Comparison of ENCODE assay signal across 34 mouse cellular contexts in genomic region chr11:42900024-42900423, GRCm38 (mm10).
"Had no signal": no experiment of that assay in that cellular context is flagged by ENCODE, and none has a peak within 500 bp of the region (broad histone marks: within the 10 kb centered on the region; RNA-seq: fewer than 3 reads in every experiment).

No protein-coding gene starts in this region.

- H3K27me3 ChIP-seq: heart, embryonic 13.5 days; hindbrain, embryonic 12.5 days; hindbrain, embryonic 13.5 days; hindbrain, embryonic 15.5 days; intestine, embryonic 15.5 days; kidney, embryonic 15.5 days had no signal

- H3K4me2 ChIP-seq: heart, embryonic 11.5 days; heart, embryonic 13.5 days; hindbrain, embryonic 12.5 days; hindbrain, embryonic 13.5 days; hindbrain, embryonic 14.5 days; hindbrain, embryonic 15.5 days; intestine, embryonic 15.5 days; kidney, embryonic 15.5 days had no signal

- H3K9ac ChIP-seq: heart, embryonic 13.5 days; hindbrain, embryonic 12.5 days; hindbrain, embryonic 13.5 days; hindbrain, embryonic 14.5 days; hindbrain, embryonic 15.5 days; intestine, embryonic 15.5 days; kidney, embryonic 15.5 days had no signal

- DNase-seq: heart, adult 2 months; heart, postnatal 10 days; heart, postnatal 14 days; heart, postnatal 36 days; heart, postnatal 4 days; kidney, adult 11 months; kidney, adult 18-20 months; kidney, adult 2 months; kidney, adult 8-10 months; kidney, adult 9 months; kidney, postnatal 10 days; kidney, postnatal 14 days; kidney, postnatal 25 days; kidney, postnatal 36 days; kidney, postnatal 4 days; layer of hippocampus, adult 9-11 months; layer of hippocampus, postnatal 36 days had no signal

- H3K4me3 ChIP-seq: heart, adult 2 months; heart, embryonic 10.5 days; heart, embryonic 13.5 days; hindbrain, embryonic 10.5 days; hindbrain, embryonic 12.5 days; hindbrain, embryonic 13.5 days; hindbrain, embryonic 15.5 days; intestine, embryonic 15.5 days; kidney, embryonic 15.5 days; layer of hippocampus, adult 2 months had no signal

- ATAC-seq: hindbrain, embryonic 16.5 days; hindbrain, postnatal 0 days; inflammation-experienced regulatory T-cells, adult 6 months; intestine, embryonic 15.5 days; intestine, embryonic 16.5 days; intestine, postnatal 0 days had no signal

- H3K36me3 ChIP-seq: heart, embryonic 10.5 days; heart, embryonic 13.5 days; hindbrain, embryonic 10.5 days; hindbrain, embryonic 12.5 days; hindbrain, embryonic 13.5 days; hindbrain, embryonic 15.5 days; intestine, embryonic 15.5 days; kidney, embryonic 15.5 days had no signal

- H3K9me3 ChIP-seq: heart, embryonic 10.5 days; heart, embryonic 13.5 days; hindbrain, embryonic 10.5 days; hindbrain, embryonic 12.5 days; hindbrain, embryonic 13.5 days; hindbrain, embryonic 15.5 days; intestine, embryonic 15.5 days; kidney, embryonic 15.5 days had no signal

- H3K27ac ChIP-seq: heart, adult 2 months; heart, embryonic 10.5 days; heart, embryonic 13.5 days; hindbrain, embryonic 10.5 days; hindbrain, embryonic 12.5 days; hindbrain, embryonic 13.5 days; hindbrain, embryonic 14.5 days; hindbrain, embryonic 15.5 days; hindbrain, postnatal 0 days; intestine, embryonic 15.5 days; kidney, embryonic 15.5 days; kidney, postnatal 0 days; layer of hippocampus, adult 2 months had no signal

- H3K4me1 ChIP-seq: heart, embryonic 10.5 days; heart, embryonic 13.5 days; hindbrain, embryonic 10.5 days; hindbrain, embryonic 12.5 days; hindbrain, embryonic 13.5 days; hindbrain, embryonic 15.5 days; intestine, embryonic 15.5 days; kidney, embryonic 15.5 days had no signal
